ENCODE assay signal across 12 mouse cellular contexts in the genomic region with DNA sequence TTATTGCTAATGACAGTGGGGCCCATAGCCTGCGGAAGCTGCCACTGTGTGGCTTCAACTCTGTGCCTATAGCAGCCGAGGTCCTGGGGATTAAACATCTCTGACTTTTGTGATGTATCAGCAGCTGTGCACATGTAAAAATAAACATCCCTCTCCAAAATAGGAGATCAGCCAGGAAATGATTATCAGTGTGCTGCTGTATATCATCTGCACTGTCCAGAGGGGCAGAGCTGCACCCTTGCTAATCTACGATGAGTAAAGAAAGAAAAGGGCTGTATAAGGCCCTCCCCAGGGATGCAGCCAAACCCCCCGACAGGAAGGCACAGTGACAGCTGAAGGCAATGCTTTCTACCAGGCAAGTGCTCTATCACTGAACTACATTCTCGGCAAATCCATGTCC. TPM values are rescaled to one million over a fixed set of nuclear protein-coding genes. Genes with fewer than 3 reads are reported as not detected.
DNase-seq lines count a peak whose midpoint lies in the region; ATAC-seq and TF ChIP-seq lines count a peak whose summit lies in the region.
"Had no signal": no experiment of that assay in that cellular context is flagged by ENCODE, and none has a peak within 500 bp of the region (broad histone marks: within the 10 kb centered on the region; RNA-seq: fewer than 3 reads in every experiment).

No protein-coding gene starts in this region.

- WGBS in heart, embryonic 11.5 days (ENCODE audit: insufficient replicate concordance): 30% methylated on average over 5 of the region's 5 CpGs
- WGBS in kidney, postnatal 0 days: 32% methylated on average over 5 of the region's 5 CpGs
- 22% methylated on average over 5 of the region's 5 CpGs for WGBS in intestine, embryonic 16.5 days
- 39% methylated on average over 5 of the region's 5 CpGs for WGBS in liver, embryonic 13.5 days (ENCODE audit: insufficient replicate concordance)

- no peak overlapping the region for H3K27ac ChIP-seq in heart, embryonic 11.5 days (ENCODE audit: low read depth, low read length)
- no peak overlapping the region; the same call in 1 of the 2 replicates for H3K27ac ChIP-seq in kidney, postnatal 0 days
- no peak overlapping the region for H3K27ac ChIP-seq in intestine, embryonic 16.5 days (ENCODE audit: low read length)
- H3K27ac ChIP-seq in liver, embryonic 13.5 days: no peak overlapping the region; the same call in 1 of the 2 replicates
- H3K27ac ChIP-seq: embryonic facial prominence, embryonic 13.5 days; midbrain, embryonic 10.5 days had no signal

- H3K27me3 ChIP-seq in heart, embryonic 11.5 days (ENCODE audit: control insufficient read depth, insufficient read depth, low read length): no peaks in the 10 kb centered on the region
- H3K27me3 ChIP-seq in kidney, postnatal 0 days (ENCODE audit: insufficient read depth, low read length): no peaks in the 10 kb centered on the region
- H3K27me3 ChIP-seq in intestine, embryonic 16.5 days (replicated peaks; ENCODE audit: control insufficient read depth, insufficient read depth, low read length): no peaks in the 10 kb centered on the region
- H3K27me3 ChIP-seq in liver, embryonic 13.5 days: no peaks in the 10 kb centered on the region
- H3K27me3 ChIP-seq: embryonic facial prominence, embryonic 13.5 days had no signal

- ATAC-seq in heart, embryonic 11.5 days (replicated peaks; ENCODE audit: insufficient number of reproducible peaks, low FRiP score, low TSS enrichment): peak; percentile 68; the same call in 1 of the 2 replicates
- ATAC-seq in kidney, postnatal 0 days (replicated peaks; ENCODE audit: low FRiP score, low read depth): no peak
- ATAC-seq in intestine, embryonic 16.5 days: peak; percentile 38; the same call in 1 of the 2 replicates
- ATAC-seq in liver, embryonic 13.5 days (ENCODE audit: low read depth): peak; percentile 68; the same call in 1 of the 2 replicates
- ATAC-seq: forebrain, embryonic 14.5 days had no signal

- no peaks in the 10 kb centered on the region for H3K36me3 ChIP-seq in heart, embryonic 11.5 days (ENCODE audit: control insufficient read depth, insufficient read depth, low read length)
- no peaks in the 10 kb centered on the region for H3K36me3 ChIP-seq in kidney, postnatal 0 days (ENCODE audit: insufficient read depth, low read length)
- no peaks in the 10 kb centered on the region for H3K36me3 ChIP-seq in intestine, embryonic 16.5 days (ENCODE audit: control insufficient read depth, insufficient read depth, low read length)
- no peaks in the 10 kb centered on the region for H3K36me3 ChIP-seq in liver, embryonic 13.5 days
- H3K36me3 ChIP-seq: embryonic facial prominence, embryonic 13.5 days; midbrain, embryonic 10.5 days had no signal

- no peak overlapping the region for H3K9ac ChIP-seq in heart, embryonic 11.5 days (ENCODE audit: low read depth, low read length)
- no peak overlapping the region for H3K9ac ChIP-seq in kidney, postnatal 0 days (ENCODE audit: low read depth, low read length)
- H3K9ac ChIP-seq in intestine, embryonic 16.5 days (ENCODE audit: low read depth, low read length): no peak overlapping the region
- H3K9ac ChIP-seq in liver, embryonic 13.5 days: no peak overlapping the region
- H3K9ac ChIP-seq: embryonic facial prominence, embryonic 13.5 days had no signal

- no peak overlapping the region for H3K4me2 ChIP-seq in heart, embryonic 11.5 days
- no peak overlapping the region for H3K4me2 ChIP-seq in kidney, postnatal 0 days (ENCODE audit: low read length)
- 0 out of 2 replicates have a peak overlapping the region, but pooled peaks have one; percentile 13 for H3K4me2 ChIP-seq in intestine, embryonic 16.5 days (ENCODE audit: low read depth, low read length)
- no peak overlapping the region for H3K4me2 ChIP-seq in liver, embryonic 13.5 days
- H3K4me2 ChIP-seq: embryonic facial prominence, embryonic 13.5 days had no signal

- intact Hi-C loops in heart, postnatal 10 days (cut with DNase I): loop anchor here (5.0 kb wide), 1 partner anchor 36 kb away; the partner anchor contains the start of gene Gatm
- intact Hi-C loops in gastrocnemius, postnatal 14 days (cut with DNase I; ENCODE audit: low total_unique reads): no loop called here

- no peaks in the 10 kb centered on the region for H3K9me3 ChIP-seq in heart, embryonic 11.5 days (replicated peaks; ENCODE audit: control insufficient read depth, low read length)
- no peaks in the 10 kb centered on the region for H3K9me3 ChIP-seq in kidney, postnatal 0 days (replicated peaks; ENCODE audit: low read length)
- no peaks in the 10 kb centered on the region for H3K9me3 ChIP-seq in intestine, embryonic 16.5 days (ENCODE audit: control insufficient read depth, low read length)
- H3K9me3 ChIP-seq in liver, embryonic 13.5 days (replicated peaks): no peaks in the 10 kb centered on the region
- H3K9me3 ChIP-seq: embryonic facial prominence, embryonic 13.5 days; midbrain, embryonic 10.5 days had no signal

- H3K4me1 ChIP-seq in heart, embryonic 11.5 days (ENCODE audit: control insufficient read depth, insufficient read depth, low read length): peaks cover 4% of the 10 kb centered on the region
- H3K4me1 ChIP-seq in kidney, postnatal 0 days (replicated peaks; ENCODE audit: insufficient read depth, low read length): no peaks in the 10 kb centered on the region
- H3K4me1 ChIP-seq in intestine, embryonic 16.5 days (ENCODE audit: control insufficient read depth, insufficient read depth, low read length): no peaks in the 10 kb centered on the region
- no peaks in the 10 kb centered on the region for H3K4me1 ChIP-seq in liver, embryonic 13.5 days (replicated peaks)
- H3K4me1 ChIP-seq: embryonic facial prominence, embryonic 13.5 days; midbrain, embryonic 10.5 days had no signal

- no peak for DNase-seq in heart, postnatal 10 days
- DNase-seq in kidney, postnatal 0 days (ENCODE audit: low spot score): peak; percentile 37
- no peak for DNase-seq in kidney, postnatal 36 days
- no peak for DNase-seq in liver, embryonic 13.5 days
- no peak for DNase-seq in gastrocnemius, postnatal 14 days
- no peak for DNase-seq in layer of hippocampus, adult 18-20 months (ENCODE audit: low spot score in 2 of 2)

- no peak for TF ChIP-seq CTCF in kidney, postnatal 0 days (IDR thresholded peaks at IDR 0.05; ENCODE audit: low read depth)

- H3K4me3 ChIP-seq in heart, embryonic 11.5 days (ENCODE audit: low read depth, low read length): no peak overlapping the region
- H3K4me3 ChIP-seq in kidney, postnatal 0 days (replicated peaks; ENCODE audit: low read depth, low read length): no peak overlapping the region
- H3K4me3 ChIP-seq in intestine, embryonic 16.5 days (ENCODE audit: low read length): no peak overlapping the region
- H3K4me3 ChIP-seq in liver, embryonic 13.5 days (replicated peaks): no peak overlapping the region
- H3K4me3 ChIP-seq: embryonic facial prominence, embryonic 13.5 days; midbrain, embryonic 10.5 days had no signal

RNA-seq across cellular contexts. Expression of gene Gatm, which starts 34.8 kb away (rescaled TPM):
- 26.6 and 33.6 TPM in 2 replicates for polyA plus RNA-seq in heart, embryonic 11.5 days (2014; fragmentation: Nextera tagmentation; extraction: Ambion mirVana)
- total RNA-seq in heart, postnatal 10 days (2021): 1 to 10 TPM; 7.5 to 8.2 TPM
- 270 and 317 TPM in 2 replicates for polyA plus RNA-seq in kidney, postnatal 0 days (2015; fragmentation: Nextera tagmentation; extraction: Ambion mirVana)
- polyA plus RNA-seq in intestine, embryonic 16.5 days (2015; fragmentation: Nextera tagmentation; extraction: Ambion mirVana): 22.3 and 22.8 TPM in 2 replicates
- 24.5 and 30.1 TPM in 2 replicates for polyA plus RNA-seq in liver, embryonic 13.5 days (2015; fragmentation: Nextera tagmentation; extraction: Ambion mirVana)
- total RNA-seq in gastrocnemius, postnatal 14 days (2021): 10 to 100 TPM; 35.3 to 72.2 TPM
- 10 to 100 TPM; 85.0 TPM for total RNA-seq in layer of hippocampus, adult 18-20 months (2021)
- total RNA-seq: MEL had no signal
